Mouse (Mus musculus) retina, postnatal 1 day (tissue): Measurements from ENCODE around the gene Pcmt1.

Experiments
- DNase-seq: peaks from one replicate; pipeline ENCODE4 v3.0.0-alpha.2; 2012

Pcmt1 gene

DNA sequence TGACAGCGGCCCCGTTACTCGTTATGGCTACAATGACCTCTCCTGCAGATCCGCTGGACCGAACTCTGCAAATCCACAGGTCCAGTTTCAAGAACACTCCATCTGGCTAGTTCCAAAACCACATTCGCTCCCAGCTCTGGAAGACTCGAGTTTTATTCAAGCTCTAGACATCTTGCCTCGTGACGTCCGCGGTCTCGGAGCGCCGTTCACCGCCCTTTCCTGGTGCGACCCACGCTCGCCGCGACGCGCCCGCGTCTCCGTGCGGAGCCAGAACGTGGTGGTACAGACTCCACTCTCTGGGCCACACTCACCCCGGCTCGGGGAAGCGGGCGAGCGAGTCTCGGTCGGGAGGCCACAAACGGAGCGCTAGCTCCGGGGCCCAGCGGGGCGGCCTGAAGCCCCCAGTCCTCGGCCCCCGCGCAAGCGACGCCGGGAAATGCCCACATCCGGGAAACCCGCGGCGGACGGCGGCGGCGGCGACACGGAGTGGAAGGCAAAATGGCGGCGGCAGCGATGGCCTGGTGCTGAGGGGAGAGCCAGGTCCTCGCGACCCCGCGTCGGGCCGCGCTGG, at the start of gene Pcmt1, which contains the start of gene Lats1:
Gene Pcmt1, minus strand, starts transcription at position 406 of the 571 bp plus-strand sequence.
Gene Lats1, plus strand, starts transcription at position 484 of the 571 bp plus-strand sequence.
- peak; percentile 92 for DNase-seq

DNA sequence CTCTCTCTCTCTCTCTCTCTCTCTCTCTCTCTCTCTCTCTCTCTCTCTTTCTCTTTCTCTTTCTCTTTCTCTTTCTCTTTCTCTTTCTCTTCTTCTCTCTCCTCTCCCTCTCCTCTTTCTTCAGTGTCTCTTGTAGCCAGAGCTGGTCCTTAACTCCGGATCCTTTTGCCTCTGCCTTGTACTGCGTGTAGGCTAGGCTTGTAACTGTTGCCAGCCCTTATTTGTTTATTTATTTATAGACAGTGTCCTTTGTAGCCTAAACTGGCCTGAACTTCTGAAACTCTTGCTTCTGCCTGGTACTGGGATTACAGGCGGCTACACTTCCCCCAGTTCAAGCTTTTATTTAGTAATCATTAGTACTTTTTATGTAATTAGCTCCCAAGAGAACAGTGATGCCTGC, 46.1 kb upstream of the Pcmt1 start:
- DNase-seq, result no peak

DNA sequence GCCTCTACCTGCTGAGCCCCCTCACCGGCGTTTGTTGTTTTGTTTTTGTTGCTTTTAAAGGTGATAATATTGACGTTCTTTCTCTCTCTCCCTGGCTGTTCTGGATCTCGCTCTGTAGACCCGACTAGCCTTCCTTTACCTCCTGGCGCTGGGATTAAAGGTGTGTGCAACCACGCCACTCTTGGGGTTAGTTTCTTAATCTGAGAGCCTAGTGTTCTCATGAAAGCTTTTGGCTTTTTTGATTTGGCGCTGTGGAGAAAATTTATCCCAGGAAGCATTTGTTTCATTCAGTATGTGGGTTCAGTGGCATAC, 45.5 kb upstream of the Pcmt1 start:
- no peak for DNase-seq

DNA sequence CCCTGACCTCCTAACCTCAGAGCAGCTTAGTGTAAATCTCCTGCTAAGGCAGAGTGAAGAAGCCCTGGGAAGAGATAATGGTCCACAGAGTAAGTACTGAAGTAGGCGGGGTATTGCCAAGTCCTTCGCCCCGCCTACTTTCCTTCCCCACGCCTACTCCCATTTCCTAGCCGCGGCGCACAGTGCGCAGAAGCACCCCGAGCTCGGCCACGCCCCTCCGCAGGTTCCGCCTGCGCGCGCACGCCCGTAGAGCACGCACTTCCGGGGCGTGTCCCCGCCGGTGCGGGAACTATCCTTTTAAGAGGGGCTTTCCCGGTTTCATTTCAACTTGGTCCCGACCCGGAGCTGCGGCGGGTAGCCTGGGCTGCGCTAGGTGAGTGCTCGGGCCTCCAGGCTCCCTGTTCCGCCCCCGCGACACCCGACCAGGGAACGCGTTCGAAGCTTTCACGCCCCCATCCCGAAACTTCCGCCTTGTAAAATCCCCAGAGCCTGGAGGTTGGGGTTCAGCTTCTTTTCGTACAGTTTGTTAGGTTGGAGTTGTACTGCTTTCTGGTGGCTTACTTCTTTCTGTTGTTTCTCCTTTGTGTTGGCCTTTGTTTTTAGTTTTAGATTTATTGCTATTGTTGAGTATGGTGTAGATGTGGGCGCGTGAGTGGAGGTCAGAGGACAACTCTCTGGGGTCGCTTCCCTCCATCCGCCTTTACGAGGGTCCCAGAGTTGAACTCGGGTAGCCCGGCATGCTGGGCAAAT, 45.0 kb upstream of the Pcmt1 start, which contains the start of gene Katna1:
Gene Katna1, plus strand, starts transcription at position 250 of the 750 bp plus-strand sequence.
- DNase-seq, result peak; percentile 96

DNA sequence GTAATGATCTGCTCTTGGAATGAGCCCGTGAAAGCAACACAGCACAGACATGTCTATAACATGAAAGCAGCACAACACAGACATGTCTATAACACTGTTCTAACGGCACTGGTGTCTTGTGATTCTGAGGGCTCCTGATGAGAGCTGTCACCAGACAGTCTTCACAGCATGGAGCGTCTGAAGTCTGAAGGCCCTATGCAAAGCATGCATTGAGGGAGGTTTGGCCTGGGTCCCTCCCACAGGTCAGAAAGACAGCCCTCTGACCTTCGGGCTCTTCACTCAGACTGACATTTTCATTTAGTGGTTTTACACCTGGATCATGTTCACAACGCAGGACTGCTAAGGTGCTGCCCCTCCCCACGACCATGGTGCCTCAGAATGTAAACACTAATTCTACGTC, 34.1 kb upstream of the Pcmt1 start:
- DNase-seq, result no peak

DNA sequence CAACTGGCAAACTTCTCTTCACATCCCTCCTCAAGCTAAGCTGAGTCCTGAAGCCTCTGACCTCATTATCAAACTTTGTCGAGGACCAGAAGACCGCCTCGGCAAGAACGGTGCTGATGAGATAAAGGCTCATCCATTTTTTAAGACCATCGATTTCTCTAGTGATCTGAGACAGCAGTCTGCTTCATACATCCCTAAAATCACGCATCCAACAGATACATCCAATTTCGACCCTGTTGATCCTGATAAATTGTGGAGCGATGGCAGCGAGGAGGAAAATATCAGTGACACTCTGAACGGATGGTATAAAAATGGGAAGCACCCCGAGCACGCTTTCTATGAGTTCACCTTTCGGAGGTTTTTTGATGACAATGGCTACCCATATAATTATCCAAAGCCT, 31.6 kb upstream of the Pcmt1 start:
- no peak for DNase-seq

DNA sequence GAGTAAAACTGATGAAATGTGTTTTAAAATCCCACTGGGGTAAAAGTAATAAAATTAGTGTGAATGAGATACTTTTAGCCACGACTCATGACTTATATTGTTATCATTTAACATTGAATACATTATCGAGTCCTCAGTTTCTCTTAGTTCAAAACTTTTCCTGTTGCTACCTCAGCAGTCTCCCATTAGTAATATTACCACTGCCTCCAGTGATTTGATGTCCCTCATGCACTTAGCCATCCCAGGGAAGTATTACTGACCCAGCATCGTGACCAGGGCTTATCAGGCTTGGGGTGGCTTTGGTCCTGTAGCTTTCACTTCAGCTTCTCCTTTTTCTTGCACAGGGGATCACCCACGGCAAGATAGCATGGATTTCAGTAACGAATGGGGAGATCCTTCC, 29.2 kb upstream of the Pcmt1 start:
- DNase-seq, result no peak

DNA sequence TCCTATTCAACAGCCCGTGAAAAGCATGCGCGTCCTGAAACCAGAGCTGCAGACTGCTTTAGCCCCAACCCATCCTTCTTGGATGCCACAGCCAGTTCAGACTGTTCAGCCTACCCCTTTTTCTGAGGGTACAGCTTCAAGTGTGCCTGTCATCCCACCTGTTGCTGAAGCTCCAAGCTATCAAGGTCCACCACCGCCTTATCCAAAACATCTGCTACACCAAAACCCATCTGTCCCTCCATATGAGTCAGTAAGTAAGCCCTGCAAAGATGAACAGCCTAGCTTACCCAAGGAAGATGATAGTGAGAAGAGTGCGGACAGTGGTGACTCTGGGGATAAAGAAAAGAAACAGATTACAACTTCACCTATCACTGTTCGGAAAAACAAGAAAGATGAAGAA, 21.6 kb upstream of the Pcmt1 start:
- DNase-seq, result no peak

DNA sequence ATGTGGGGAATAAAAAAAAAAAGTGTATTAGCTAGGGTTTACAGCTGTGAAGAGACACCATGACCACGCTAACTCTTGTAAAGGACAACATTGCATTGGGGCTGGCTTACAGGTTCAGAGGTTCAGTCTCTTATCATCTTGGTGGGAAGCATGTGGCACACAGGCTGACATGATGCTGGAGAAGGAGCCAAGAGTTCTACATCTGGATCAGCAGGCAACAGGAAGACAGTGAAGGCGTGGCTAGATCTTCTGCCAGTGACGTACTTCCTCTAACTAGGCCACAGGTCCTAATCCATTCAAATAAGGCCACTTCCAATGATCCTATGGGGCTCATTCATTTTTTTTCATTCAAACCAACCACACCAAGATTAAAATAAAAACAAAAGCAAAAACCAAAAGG, 19.2 kb upstream of the Pcmt1 start:
- no peak for DNase-seq

DNA sequence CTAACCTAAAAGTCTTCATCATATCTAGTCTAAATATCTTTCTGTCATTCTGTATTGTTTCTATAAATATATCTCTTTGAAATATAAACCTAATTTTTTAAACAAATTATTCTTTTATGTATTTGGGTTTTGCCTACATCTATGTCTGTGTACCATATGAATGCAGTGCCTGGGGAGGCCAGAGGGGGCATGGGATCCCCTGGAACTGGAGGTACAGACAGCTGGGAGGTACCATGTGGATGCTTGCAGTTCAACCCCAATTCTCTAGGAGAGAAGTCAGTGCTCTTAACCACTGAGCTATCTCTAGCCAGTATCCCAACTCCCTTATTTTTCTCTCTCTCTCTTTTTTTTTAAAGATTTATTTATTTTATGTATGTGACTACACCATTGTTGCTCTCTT, 14.3 kb upstream of the Pcmt1 start:
- DNase-seq, result peak; percentile 14

DNA sequence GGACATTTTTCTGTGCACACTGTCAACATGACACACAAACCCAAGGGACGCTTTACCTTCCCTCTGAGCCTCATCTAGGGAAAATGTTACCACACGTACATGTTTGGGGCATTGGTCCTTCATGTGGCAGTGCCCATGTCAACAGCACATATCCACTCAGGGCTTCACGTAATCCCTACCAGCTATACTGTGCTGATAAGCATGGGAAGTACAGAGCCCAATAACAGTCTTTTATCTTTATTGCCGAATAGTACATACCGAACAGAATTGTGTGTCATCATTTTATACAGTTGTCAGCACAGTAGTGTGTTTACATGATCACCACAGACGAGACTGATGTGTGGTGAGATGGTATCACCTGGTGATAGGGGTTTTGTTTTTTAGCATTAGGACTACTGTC, 6.0 kb upstream of the Pcmt1 start:
- DNase-seq, result no peak

DNA sequence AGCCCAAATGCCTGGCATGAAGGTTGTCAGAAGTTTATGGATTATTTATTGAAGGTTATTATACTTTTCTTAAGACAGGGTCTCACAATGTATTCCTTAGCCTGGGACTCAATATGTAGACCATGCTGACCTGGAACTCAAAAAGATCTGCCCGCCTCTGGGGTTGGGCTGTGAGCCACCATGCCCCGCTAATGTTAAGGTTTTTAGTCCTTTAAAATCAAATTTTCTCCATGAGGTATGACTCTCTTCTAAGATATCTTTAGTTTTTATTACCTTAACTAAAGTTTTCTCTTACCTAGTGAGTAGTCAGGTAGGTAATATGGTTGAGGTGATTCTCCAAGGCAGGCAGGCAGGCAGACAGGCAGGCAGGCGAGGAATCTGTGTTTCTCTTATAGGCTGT, 1.3 kb upstream of the Pcmt1 start:
- DNase-seq, result no peak

DNA sequence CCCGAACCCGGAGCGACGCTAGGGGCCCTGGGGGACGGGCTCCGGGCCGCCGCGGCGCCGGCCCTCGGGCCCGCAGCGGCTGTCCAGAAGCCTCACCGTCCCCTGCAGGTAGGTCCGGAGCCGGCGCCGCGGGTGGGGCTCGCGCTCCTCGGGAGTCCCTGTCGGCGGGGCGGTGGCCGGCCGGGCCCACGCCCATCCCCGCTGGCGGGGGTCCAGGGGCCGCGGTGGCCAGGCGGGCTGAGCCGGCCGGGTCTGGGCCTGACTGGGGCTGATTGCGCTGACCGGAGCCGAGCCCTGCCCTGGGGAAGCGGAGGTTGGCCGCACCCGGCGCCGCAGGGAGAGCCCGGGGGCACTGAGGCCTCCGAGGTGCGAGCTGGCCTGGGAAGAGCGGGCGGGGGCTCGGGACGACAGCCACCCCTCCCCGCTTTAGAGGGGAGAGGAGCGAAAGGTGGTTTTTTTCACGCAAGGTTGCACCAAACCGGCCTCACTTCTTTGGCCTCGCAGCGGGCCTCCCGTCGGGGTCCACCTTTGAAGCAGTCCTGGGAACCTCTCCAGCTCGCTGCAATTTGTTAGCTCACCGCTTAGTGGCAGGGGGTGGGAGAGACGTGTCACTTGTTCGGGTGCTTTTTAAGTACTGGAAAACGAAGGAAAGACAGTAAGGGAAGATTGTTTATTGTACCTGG, 548 bp upstream of the Pcmt1 start:
- DNase-seq, result peak; percentile 76

DNA sequence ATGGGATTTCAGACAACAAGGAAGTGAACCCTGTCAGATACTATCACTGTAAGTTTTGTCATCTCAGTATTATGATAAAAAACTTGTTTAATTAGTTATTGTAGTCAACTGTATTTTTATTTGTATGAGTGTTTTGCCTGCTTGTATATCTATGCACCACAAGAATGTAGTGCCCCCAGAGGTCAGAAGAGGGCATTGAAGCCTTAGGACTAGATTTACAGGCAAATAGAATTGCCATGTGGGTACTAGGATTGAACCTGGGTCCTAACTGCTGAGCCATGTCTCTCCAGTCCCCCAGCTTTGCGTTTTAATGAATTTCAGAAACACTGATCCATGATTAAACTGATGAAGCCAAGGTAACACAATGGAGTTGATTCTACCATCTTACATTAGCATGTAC, 7.3 kb downstream of the Pcmt1 start:
- DNase-seq, result peak; percentile 61

DNA sequence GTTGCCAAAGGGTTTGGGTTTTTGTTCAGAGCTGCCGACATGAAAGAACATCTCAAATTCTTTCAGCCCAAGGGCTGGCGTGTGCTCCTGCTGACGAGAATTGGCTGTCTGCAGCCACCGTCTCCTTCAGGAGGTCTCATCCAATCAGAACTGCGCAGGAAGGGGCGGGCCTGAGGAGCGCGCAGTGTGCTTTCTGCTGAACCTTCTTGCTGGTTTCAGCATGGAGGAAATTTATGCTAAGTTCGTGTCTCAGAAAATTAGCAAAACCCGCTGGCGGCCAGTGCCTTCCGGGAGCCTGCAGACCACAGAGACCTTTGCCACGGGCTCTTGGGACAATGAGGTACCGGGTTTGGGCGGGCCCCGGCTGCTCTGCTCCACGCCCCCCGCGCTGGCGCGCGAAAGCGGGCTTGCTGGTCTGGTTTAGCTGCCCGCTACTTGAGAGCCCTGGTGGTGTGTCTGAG, 13.6 kb downstream of the Pcmt1 start, which contains the start of gene Nup43:
Gene Nup43, plus strand, starts transcription at position 162 of the 461 bp plus-strand sequence.
- DNase-seq, result peak; percentile 97

DNA sequence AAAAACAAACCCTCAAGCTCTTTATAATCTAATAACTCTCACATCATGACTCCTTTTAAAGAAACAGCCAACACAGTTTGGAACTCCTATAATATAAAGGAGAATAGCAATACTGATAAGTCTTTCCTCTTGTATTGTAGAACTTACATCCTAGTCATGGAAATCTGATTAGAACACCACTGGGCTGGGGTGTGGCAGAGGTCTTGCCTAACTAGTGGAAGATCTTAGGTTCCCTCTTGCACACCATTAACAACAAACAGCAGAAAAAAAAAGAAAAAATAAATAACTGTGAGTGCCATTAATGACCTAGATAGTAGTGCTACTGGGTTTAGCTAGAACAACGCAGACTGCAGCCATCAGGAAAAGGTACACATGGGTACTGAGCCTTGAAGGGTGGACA, 16.0 kb downstream of the Pcmt1 start:
- no peak for DNase-seq

DNA sequence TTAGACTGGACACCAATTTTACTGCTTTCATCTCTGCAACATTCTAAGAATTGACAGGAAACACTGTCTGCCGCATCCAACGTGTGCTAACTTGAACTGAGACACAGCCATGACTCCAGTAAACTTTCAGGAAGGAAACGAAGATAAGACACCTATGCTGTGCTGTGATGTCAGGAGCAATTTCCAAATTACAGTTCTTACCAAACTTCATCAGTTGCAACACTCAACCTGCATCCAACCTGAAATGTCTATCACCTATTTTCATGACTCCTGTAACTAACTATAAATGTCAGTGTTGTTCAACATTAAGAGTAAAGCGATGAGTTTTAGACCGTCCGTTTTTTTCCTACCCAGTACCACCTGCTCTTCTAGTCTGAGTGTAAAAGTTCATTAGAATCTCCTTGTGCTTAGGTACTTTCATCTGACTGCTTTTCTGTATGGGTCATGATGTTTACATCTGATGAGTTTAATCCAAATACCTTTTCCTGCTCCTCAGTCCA, 16.9 kb downstream of the Pcmt1 start:
- DNase-seq, result no peak

DNA sequence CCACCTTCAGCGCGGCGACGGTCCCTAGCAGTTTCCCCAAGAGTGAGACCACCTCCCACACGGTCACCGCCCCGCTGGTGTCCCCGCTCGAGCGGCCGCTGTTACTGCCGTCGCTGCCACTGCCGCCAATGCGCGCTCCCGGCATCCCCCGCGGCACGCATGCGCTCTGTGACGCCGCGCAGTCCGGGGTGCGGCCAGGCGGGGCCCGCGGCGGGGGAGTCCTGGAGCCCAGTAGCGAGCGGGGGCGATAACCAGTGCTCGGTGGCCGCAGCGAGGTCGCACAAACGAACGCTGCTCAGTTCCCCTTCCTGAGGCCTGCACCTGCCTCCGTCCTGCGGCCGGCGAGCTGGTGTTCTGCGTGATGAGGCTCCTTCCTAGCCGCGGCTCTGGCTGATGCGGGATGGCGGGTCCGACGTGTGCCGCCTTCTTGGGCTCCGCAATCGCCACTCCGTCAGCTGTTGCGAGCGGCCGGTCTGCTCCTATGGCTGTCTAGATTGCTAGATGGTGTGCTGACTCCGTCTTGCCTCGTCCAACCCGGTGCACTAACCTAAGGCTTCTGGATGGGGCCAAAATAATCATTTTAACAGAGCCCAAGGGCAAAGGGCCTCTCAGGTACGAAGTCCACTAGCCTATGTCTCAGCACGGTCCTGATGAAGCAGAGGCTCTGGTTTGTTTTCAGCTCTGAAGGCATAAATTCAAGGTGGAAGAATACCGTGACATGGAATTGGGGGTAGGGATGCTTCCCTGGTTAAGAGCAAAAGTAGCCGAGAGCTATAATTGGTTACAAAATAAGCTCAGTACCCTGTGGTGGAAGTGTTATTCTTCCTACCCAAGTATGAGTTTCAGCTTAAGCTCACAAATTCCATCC, 17.5 kb downstream of the Pcmt1 start:
- DNase-seq, result peak; percentile 94

DNA sequence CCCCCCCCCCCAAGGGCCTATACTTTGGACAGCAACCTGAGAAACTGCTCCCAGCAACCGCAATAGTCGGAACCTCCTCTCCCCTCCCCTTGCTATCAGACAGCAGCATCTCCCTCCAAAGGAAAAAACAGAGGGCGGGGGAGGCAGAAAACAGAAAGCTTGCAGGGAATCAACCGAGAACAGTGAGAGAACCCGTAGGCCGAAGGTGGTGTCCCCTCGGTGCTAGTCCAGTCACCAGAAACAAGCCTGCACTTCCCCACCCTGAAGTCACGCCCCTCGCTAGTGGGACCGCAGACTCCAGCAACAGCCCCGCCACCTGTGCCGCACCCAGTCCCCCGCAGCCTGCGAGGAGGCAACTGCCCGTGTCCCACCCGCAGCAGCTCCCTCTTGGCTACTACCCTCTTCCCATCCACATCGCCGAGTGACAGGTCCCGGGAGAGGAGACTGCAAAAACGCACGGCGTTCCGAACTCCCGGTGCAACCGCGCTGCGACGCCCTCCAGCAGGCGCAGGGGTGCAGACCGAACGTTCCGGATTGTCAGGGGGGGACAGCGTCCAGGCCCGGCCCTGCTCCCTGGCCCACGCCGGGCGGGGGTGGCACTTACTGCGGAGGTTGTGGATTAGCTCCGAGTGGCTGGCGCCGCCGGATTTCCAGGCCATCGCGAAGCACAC, 18.3 kb downstream of the Pcmt1 start:
- DNase-seq, result no peak

DNA sequence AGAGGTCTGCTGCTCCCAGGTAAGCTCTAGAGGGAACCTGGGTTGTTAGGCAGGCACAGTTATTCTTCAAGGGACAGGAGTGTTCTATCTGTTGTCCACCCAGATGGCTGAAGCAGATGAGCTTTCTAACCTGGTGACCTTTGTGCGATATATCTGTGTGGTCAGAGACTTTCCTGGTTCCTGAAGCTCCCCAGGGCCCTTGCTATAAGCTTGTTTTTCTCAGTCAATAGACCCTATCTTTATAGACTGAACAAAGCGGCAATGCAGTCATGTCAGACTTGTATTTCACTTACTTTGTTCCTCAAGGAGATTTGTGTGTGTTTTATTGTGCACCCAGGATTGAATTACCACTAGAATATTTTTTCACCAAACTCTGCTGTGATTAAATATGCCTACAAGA, 29.9 kb downstream of the Pcmt1 start:
- no peak for DNase-seq

DNA sequence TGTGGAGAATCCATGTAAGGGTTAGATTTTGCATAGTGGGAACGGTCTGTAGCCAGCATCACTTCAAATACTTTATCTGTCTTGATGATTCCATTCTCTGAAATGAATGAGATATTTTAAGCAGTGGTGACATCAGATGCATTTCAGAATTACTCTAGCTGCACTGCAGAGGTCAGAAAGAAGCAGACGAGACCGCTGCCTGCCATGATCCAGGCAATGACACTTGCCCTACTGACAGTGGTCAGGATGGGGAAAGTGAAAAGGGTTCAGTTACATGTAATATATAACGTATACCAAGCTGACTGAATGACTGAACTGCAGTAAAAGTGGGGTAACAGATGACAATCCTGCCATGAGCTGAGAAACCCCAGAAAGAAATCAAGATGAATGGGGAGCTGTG, 31.9 kb downstream of the Pcmt1 start:
- no peak for DNase-seq

DNA sequence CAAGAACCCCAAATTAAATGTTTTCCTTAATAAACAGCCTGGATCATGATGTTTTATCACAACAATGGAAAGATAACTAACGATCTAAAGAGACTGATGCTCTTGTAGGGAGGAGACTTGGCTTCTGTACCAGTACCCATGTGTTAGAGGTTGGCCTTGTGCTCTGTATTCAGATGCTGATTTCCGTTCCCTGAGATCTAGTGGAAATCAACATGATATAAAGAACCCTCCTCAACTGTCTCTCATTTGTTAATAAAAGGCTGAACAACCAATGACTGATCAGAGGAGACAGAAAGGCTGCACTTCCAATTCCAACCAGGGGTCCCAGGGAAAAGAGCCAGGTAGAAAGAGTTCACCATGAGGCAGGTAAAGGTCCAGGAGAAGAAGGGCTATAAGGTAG, 35.0 kb downstream of the Pcmt1 start:
- no peak for DNase-seq
